In the genomic region with DNA sequence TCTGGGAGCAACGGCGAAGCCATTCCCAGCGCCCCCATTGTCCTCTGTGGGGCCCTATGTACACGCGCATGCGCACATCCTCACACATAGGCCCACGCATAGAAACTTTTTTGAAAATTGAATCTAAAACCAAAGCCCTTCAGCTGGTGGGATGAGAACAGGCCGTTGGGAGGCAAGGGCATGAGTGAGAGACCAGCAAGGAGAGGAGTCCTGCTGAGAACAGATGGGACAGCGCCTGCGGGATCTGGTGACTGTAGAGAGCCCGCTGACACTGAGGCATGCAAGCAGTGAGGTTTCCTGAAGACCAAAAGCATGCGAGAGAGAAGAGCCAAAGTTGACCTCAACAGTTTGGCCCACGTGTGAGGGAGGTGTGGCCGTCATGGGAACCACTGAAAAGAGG, we compare ENCODE assay signal across 20 mouse cellular contexts. TPM values are rescaled to one million over a fixed set of nuclear protein-coding genes. Genes with fewer than 3 reads are reported as not detected.
DNase-seq lines count a peak whose midpoint lies in the region; TF ChIP-seq lines count a peak whose summit lies in the region.
"Had no signal": no experiment of that assay in that cellular context is flagged by ENCODE, and none has a peak within 500 bp of the region (broad histone marks: within the 10 kb centered on the region; RNA-seq: fewer than 3 reads in every experiment).

No protein-coding gene starts in this region.

- H3K36me3 ChIP-seq in heart, adult 2 months (ENCODE audit: control insufficient read depth, insufficient read depth, low read length), result no peaks in the 10 kb centered on the region
- H3K36me3 ChIP-seq: embryonic facial prominence, embryonic 15.5 days; forebrain, embryonic 10.5 days; heart, embryonic 13.5 days; hindbrain, embryonic 15.5 days had no signal

- H3K9ac ChIP-seq in heart, adult 2 months (ENCODE audit: low read depth, low read length), result no peak overlapping the region
- H3K9ac ChIP-seq: embryonic facial prominence, embryonic 15.5 days; heart, embryonic 13.5 days; hindbrain, embryonic 15.5 days had no signal

- no peaks in the 10 kb centered on the region for H3K79me2 ChIP-seq in heart, adult 2 months (replicated peaks; ENCODE audit: control insufficient read depth, insufficient read depth, low read length)

- H3K4me3 ChIP-seq in heart, adult 2 months, result no peak overlapping the region
- H3K4me3 ChIP-seq: embryonic facial prominence, embryonic 15.5 days; erythroblast, embryonic 14.5 days; forebrain, embryonic 10.5 days; gastrocnemius, adult 2 months; heart, embryonic 13.5 days; hindbrain, embryonic 15.5 days had no signal

- no peaks in the 10 kb centered on the region for H3K4me1 ChIP-seq in heart, adult 2 months (ENCODE audit: control insufficient read depth, insufficient read depth, low read length)
- H3K4me1 ChIP-seq: heart, embryonic 13.5 days had no signal

- intact Hi-C loops in heart, adult 2 months (cut with DNase I), result no loop called here

- DNase-seq in cerebellum, adult 11-12 months, result peak; percentile 72
- DNase-seq in cerebellum, postnatal 4 days (ENCODE audit: low spot score in 2 of 2), result no peak
- peak; percentile 62 to 74 for DNase-seq in cerebellum, adult 18-20 months
- DNase-seq in cerebellum, adult 9-10 months, result peak; percentile 73
- no peak for DNase-seq in heart, adult 2 months
- DNase-seq in right cerebral cortex, adult 18-20 months, result no peak
- DNase-seq: adrenal gland, postnatal 25 days; embryo, embryonic 11 days; gastrocnemius, adult 2 months; gastrocnemius, postnatal 25 days; heart, postnatal 36 days had no signal

- 63% methylated on average over 14 of the region's 14 CpGs for WGBS in heart, adult 2 months

- TF ChIP-seq EP300 in heart, adult 2 months (IDR thresholded peaks at IDR 0.05; ENCODE audit: insufficient read depth, low read depth, low read length), result no peak

- no peak overlapping the region for H3K27ac ChIP-seq in heart, adult 2 months
- H3K27ac ChIP-seq: embryonic facial prominence, embryonic 15.5 days; forebrain, embryonic 10.5 days; gastrocnemius, adult 2 months; heart, embryonic 13.5 days; hindbrain, embryonic 15.5 days had no signal

- H3K27me3 ChIP-seq in heart, adult 2 months (ENCODE audit: control insufficient read depth, insufficient read depth, low read length), result no peaks in the 10 kb centered on the region
- H3K27me3 ChIP-seq: embryonic facial prominence, embryonic 15.5 days; hindbrain, embryonic 15.5 days had no signal

- TF ChIP-seq CTCF in heart, adult 2 months (IDR thresholded peaks at IDR 0.05), result no peak

- TF ChIP-seq POLR2A in heart, adult 2 months (IDR thresholded peaks at IDR 0.05; ENCODE audit: insufficient read depth, low read depth, low read length), result no peak

RNA-seq across cellular contexts. Expression of a gene that starts 5.9 kb away (rescaled TPM):
- total RNA-seq in heart, adult 2 months (2021), result not detected
- 0.08 and 0.12 TPM in 2 replicates for polyA plus RNA-seq in heart, adult 2 months (2012; rRNA removed)
- total RNA-seq: common myeloid progenitor, adult 5-6 weeks; gastrocnemius, adult 2 months; gastrocnemius, postnatal 25 days; granulocyte monocyte progenitor cell, adult 5-6 weeks; heart, postnatal 36 days had no signal
- polyA plus RNA-seq: activated CD4-positive, CD25-positive, alpha-beta regulatory T cell, adult 4 months; erythroblast, embryonic 14.5 days; heart, postnatal 0 days had no signal

RNA-seq across cellular contexts. Expression of a gene that starts 20.2 kb away (rescaled TPM):
- 10 to 100 TPM; 10.1 to 11.2 TPM for total RNA-seq in heart, adult 2 months (2021)
- 11.2 and 13.3 TPM in 2 replicates for polyA plus RNA-seq in heart, adult 2 months (2012; rRNA removed)

RNA-seq across cellular contexts. Expression of a gene that starts 42.5 kb away (rescaled TPM):
- 1 to 10 TPM; 1.6 to 2.0 TPM for total RNA-seq in heart, adult 2 months (2021)
- 3.0 and 3.1 TPM in 2 replicates for polyA plus RNA-seq in heart, adult 2 months (2012; rRNA removed)

RNA-seq across cellular contexts. Expression of a gene that starts 44.7 kb away (rescaled TPM):
- total RNA-seq in heart, adult 2 months (2021), result 10 to 100 TPM; 27.1 to 32.1 TPM
- 24.4 and 28.3 TPM in 2 replicates for polyA plus RNA-seq in heart, adult 2 months (2012; rRNA removed)

Comparison
In these comparisons a context has a peak if more than half of its experiments do, and no peak if none do; other contexts are left out.
1. DNase-seq: peak in cerebellum, adult 11-12 months (single experiment), cerebellum, adult 18-20 months (2 of 2) and cerebellum, adult 9-10 months (single experiment); none in cerebellum, postnatal 4 days (0 of 2), heart, adult 2 months (0 of 2) and right cerebral cortex, adult 18-20 months (single experiment).